Mouse (Mus musculus) G1E (cell line): Measurements from ENCODE around the gene Irf2bp1. TPM values are rescaled to one million over a fixed set of nuclear protein-coding genes. Genes with fewer than 3 reads are reported as not detected.

Experiments
- ATAC-seq: 2 replicates; pipeline ENCODE4 v1.8.0; 2016; ENCODE audit warnings: mild to moderate bottlenecking; ENCODE audit not compliant: insufficient number of reproducible peaks, poor library complexity, low FRiP score, severe bottlenecking; ENCODE audit errors: extremely low read depth
- DNase-seq: peaks from one replicate; pipeline ENCODE4 v3.0.0; 2012; ENCODE audit warnings: low spot score
- H3K27me3 ChIP-seq: 2 replicates; pipeline ENCODE4 v1.6.1; 2012; ENCODE audit warnings: mild to moderate bottlenecking, low read length, inconsistent platforms; ENCODE audit not compliant: insufficient read depth
- H3K36me3 ChIP-seq: replicated peaks from 2 replicates; pipeline ENCODE3; 2012; ENCODE audit warnings: mild to moderate bottlenecking, inconsistent platforms
- H3K4me1 ChIP-seq: 2 replicates; pipeline ENCODE4 v1.6.1; 2012; ENCODE audit warnings: low read depth, low read length, inconsistent platforms, mixed read lengths; ENCODE audit not compliant: insufficient read depth
- H3K4me3 ChIP-seq: 2 replicates; pipeline ENCODE4 v1.5.1; 2012; ENCODE audit warnings: low read depth, mild to moderate bottlenecking, inconsistent platforms, low read length, moderate library complexity, mixed read lengths
- H3K9me3 ChIP-seq: replicated peaks from 2 replicates; pipeline ENCODE4 v1.6.1; 2012; ENCODE audit warnings: inconsistent platforms
- CTCF ChIP-seq: IDR thresholded peaks from 2 replicates; pipeline ENCODE4 v1.5.1; 2012; ENCODE audit warnings: low read depth, low read length, inconsistent platforms, mixed read lengths
- GATA1 ChIP-seq: IDR thresholded peaks from 2 replicates; pipeline ENCODE4 v1.6.1; 2012; ENCODE audit warnings: borderline replicate concordance, low read length, inconsistent platforms, mixed read lengths
- GATA2 ChIP-seq: IDR thresholded peaks from 2 replicates; pipeline ENCODE4 v1.6.1; 2012; ENCODE audit warnings: low read depth, low read length, inconsistent platforms, borderline replicate concordance
- POLR2AphosphoS5 ChIP-seq: IDR thresholded peaks from 2 replicates; pipeline ENCODE4 v1.6.1; 2012; ENCODE audit warnings: low read depth, low read length, inconsistent platforms; ENCODE audit not compliant: insufficient replicate concordance
- TAL1 ChIP-seq: conservative IDR thresholded peaks from 2 replicates; pipeline ENCODE4 v1.6.1; 2012; ENCODE audit warnings: low read depth, low read length, inconsistent platforms, mixed read lengths
- polyA plus RNA-seq: library from polyadenylated mRNA; stranded (reverse); fragments of >175 nt; gene quantifications from 2 replicates; pipeline ENCODE4 v1.2.3, GENCODE M21; 2012
- total RNA-seq, 2 experiments: library from RNA; stranded (forward) in 1 of 2; stranded (reverse) in 1 of 2; fragments of 200-1000 nt in 1 of 2; fragments of >200 nt in 1 of 2; fragmentation: Nextera tagmentation in 1 of 2; gene quantifications; 2 replicates each; pipeline ENCODE4 v1.2.3; 2014 to 2017

Gene Irf2bp1
- total and polyA plus RNA-seq, 3 experiments: 13.4 to 105 (median 34.9) TPM

GRCm38 (mm10) chr7:19052345-19053135, 48.7 kb downstream of the Irf2bp1 start:
- ATAC-seq (no peak), DNase-seq (no peak)
- TF ChIP-seq TAL1: no peak
- no peak for TF ChIP-seq CTCF
- TF ChIP-seq POLR2AphosphoS5: no peak
- TF ChIP-seq GATA1: no peak
- TF ChIP-seq GATA2: no peak
- Histone ChIP-seq H3K4me3 (no peak overlapping the region), H3K9me3 (no peaks in the 10 kb centered on the region), H3K4me1 (no peaks in the 10 kb centered on the region), H3K36me3 (peaks cover 100% of the 10 kb centered on the region), H3K27me3 (no peaks in the 10 kb centered on the region)

GRCm38 (mm10) chr7:19053136-19053532, 49.3 kb downstream of the Irf2bp1 start:
- Histone ChIP-seq H3K27me3 (no peaks in the 10 kb centered on the region), H3K9me3 (no peaks in the 10 kb centered on the region), H3K4me3 (no peak overlapping the region), H3K4me1 (no peaks in the 10 kb centered on the region), H3K36me3 (peaks cover 100% of the 10 kb centered on the region)
- TF ChIP-seq GATA1: no peak
- ATAC-seq: no peak
- DNase-seq: no peak

- no peak within 1 kb of the TSS for H3K4me3 ChIP-seq
- no peaks in the 10 kb centered on the region for H3K9me3 ChIP-seq
- H3K4me1 ChIP-seq: no peaks in the 10 kb centered on the region
- DNase-seq (peak; percentile 23), ATAC-seq (no peak)
- TF ChIP-seq GATA1 (no peak), CTCF (0 out of 2 replicates have a peak, but pooled peaks have one; percentile 17), TAL1 (no peak)
- H3K27me3 ChIP-seq: no peaks in the 10 kb centered on the region
- H3K36me3 ChIP-seq: peaks cover 95% of the 10 kb centered on the region
Observed at GRCm38 (mm10) chr7:19054047-19054776, 50.4 kb downstream of the Irf2bp1 start, which contains the start of gene Rsph6a. Gene Rsph6a (plus strand): TSS chr7:19054690.

GRCm38 (mm10) chr7:19054777-19055076, 50.9 kb downstream of the Irf2bp1 start:
- no peaks in the 10 kb centered on the region for H3K9me3 ChIP-seq
- DNase-seq: no peak
- H3K27me3 ChIP-seq: no peaks in the 10 kb centered on the region
- TF ChIP-seq POLR2AphosphoS5: no peak
- TF ChIP-seq GATA2: no peak
- TF ChIP-seq CTCF: no peak
- no peak for TF ChIP-seq TAL1
- no peak for TF ChIP-seq GATA1
- H3K4me3 ChIP-seq: no peak overlapping the region
- H3K36me3 ChIP-seq: peaks cover 90% of the 10 kb centered on the region
- ATAC-seq: no peak
- H3K4me1 ChIP-seq: no peaks in the 10 kb centered on the region

- Histone ChIP-seq H3K27me3 (no peaks in the 10 kb centered on the region), H3K36me3 (peaks cover 86% of the 10 kb centered on the region), H3K9me3 (no peaks in the 10 kb centered on the region), H3K4me3 (no peak overlapping the region), H3K4me1 (no peaks in the 10 kb centered on the region)
- ATAC-seq (no peak), DNase-seq (no peak)
- no peak for TF ChIP-seq GATA2
- TF ChIP-seq GATA1: no peak
- no peak for TF ChIP-seq POLR2AphosphoS5
- TF ChIP-seq CTCF: no peak
- no peak for TF ChIP-seq TAL1
Observed at GRCm38 (mm10) chr7:19055108-19055507, 51.3 kb downstream of the Irf2bp1 start.

Other genes with a start within 250 kb of the Irf2bp1 start
Only the 20 nearest of the 22 such genes appear.
- not detected in 2 replicates for gene Psg19, start 205.5 kb upstream of the Irf2bp1 start, total RNA-seq (2014; fragmentation: Nextera tagmentation)
- 0.11 TPM in 1 of 2 replicates, not detected in the other for gene Psg19, start 205.5 kb upstream of the Irf2bp1 start, total RNA-seq (2017)
- gene Psg19, start 205.5 kb upstream of the Irf2bp1 start, polyA plus RNA-seq: not detected in 2 replicates
- gene Psg17, start 182.4 kb upstream of the Irf2bp1 start, total RNA-seq (2014; fragmentation: Nextera tagmentation): not detected in 2 replicates
- 0.11 TPM in 1 of 2 replicates, not detected in the other for gene Psg17, start 182.4 kb upstream of the Irf2bp1 start, total RNA-seq (2017)
- not detected in 2 replicates for gene Psg17, start 182.4 kb upstream of the Irf2bp1 start, polyA plus RNA-seq
- gene Mill2, start 164.1 kb upstream of the Irf2bp1 start, total RNA-seq (2014; fragmentation: Nextera tagmentation): not detected in 2 replicates
- gene Mill2, start 164.1 kb upstream of the Irf2bp1 start, total RNA-seq (2017): 0.06 and 0.11 TPM in 2 replicates
- gene Mill2, start 164.1 kb upstream of the Irf2bp1 start, polyA plus RNA-seq: not detected in 2 replicates
- gene Pglyrp1, start 132.7 kb upstream of the Irf2bp1 start, total RNA-seq (2014; fragmentation: Nextera tagmentation): not detected in 2 replicates
- gene Pglyrp1, start 132.7 kb upstream of the Irf2bp1 start, total RNA-seq (2017): not detected in 2 replicates
- not detected in 2 replicates for gene Pglyrp1, start 132.7 kb upstream of the Irf2bp1 start, polyA plus RNA-seq
- 2.1 and 9.6 TPM in 2 replicates for gene Ccdc61, start 93.6 kb upstream of the Irf2bp1 start, total RNA-seq (2014; fragmentation: Nextera tagmentation)
- gene Ccdc61, start 93.6 kb upstream of the Irf2bp1 start, total RNA-seq (2017): 5.1 and 9.4 TPM in 2 replicates
- 47.9 and 61.1 TPM in 2 replicates for gene Ccdc61, start 93.6 kb upstream of the Irf2bp1 start, polyA plus RNA-seq
- gene Nova2, start 78.2 kb upstream of the Irf2bp1 start, total RNA-seq (2014; fragmentation: Nextera tagmentation): not detected in 2 replicates
- under 0.01 and 0.05 TPM in 2 replicates for gene Nova2, start 78.2 kb upstream of the Irf2bp1 start, total RNA-seq (2017)
- gene Nova2, start 78.2 kb upstream of the Irf2bp1 start, polyA plus RNA-seq: not detected in 2 replicates
- not detected in 2 replicates for gene Nanos2, start 16.6 kb upstream of the Irf2bp1 start, total RNA-seq (2014; fragmentation: Nextera tagmentation)
- gene Nanos2, start 16.6 kb upstream of the Irf2bp1 start, total RNA-seq (2017): 0.12 and 0.16 TPM in 2 replicates
- not detected in 2 replicates for gene Nanos2, start 16.6 kb upstream of the Irf2bp1 start, polyA plus RNA-seq
- 2.4 and 3.9 TPM in 2 replicates for gene Mypop, start 12.8 kb upstream of the Irf2bp1 start, total RNA-seq (2014; fragmentation: Nextera tagmentation)
- gene Mypop, start 12.8 kb upstream of the Irf2bp1 start, total RNA-seq (2017): 2.0 and 4.1 TPM in 2 replicates
- 15.8 and 20.5 TPM in 2 replicates for gene Mypop, start 12.8 kb upstream of the Irf2bp1 start, polyA plus RNA-seq
- not detected in 2 replicates for gene Foxa3, start 19.5 kb downstream of the Irf2bp1 start, total RNA-seq (2014; fragmentation: Nextera tagmentation)
- not detected in 2 replicates for gene Foxa3, start 19.5 kb downstream of the Irf2bp1 start, total RNA-seq (2017)
- 0.03 TPM in 1 of 2 replicates, not detected in the other for gene Foxa3, start 19.5 kb downstream of the Irf2bp1 start, polyA plus RNA-seq
- 119 and 149 TPM in 2 replicates for gene Sympk, start 20.3 kb downstream of the Irf2bp1 start, total RNA-seq (2014; fragmentation: Nextera tagmentation)
- gene Sympk, start 20.3 kb downstream of the Irf2bp1 start, total RNA-seq (2017): 47.6 and 48.1 TPM in 2 replicates
- 257 and 260 TPM in 2 replicates for gene Sympk, start 20.3 kb downstream of the Irf2bp1 start, polyA plus RNA-seq
- not detected in 2 replicates for gene Rsph6a, start 50.6 kb downstream of the Irf2bp1 start, total RNA-seq (2014; fragmentation: Nextera tagmentation)
- 0.33 and 0.76 TPM in 2 replicates for gene Rsph6a, start 50.6 kb downstream of the Irf2bp1 start, total RNA-seq (2017)
- gene Rsph6a, start 50.6 kb downstream of the Irf2bp1 start, polyA plus RNA-seq: 0.16 and 0.23 TPM in 2 replicates
- gene Dmwd, start 72.2 kb downstream of the Irf2bp1 start, total RNA-seq (2014; fragmentation: Nextera tagmentation): 36.2 and 50.6 TPM in 2 replicates
- gene Dmwd, start 72.2 kb downstream of the Irf2bp1 start, total RNA-seq (2017): 22.4 and 23.6 TPM in 2 replicates
- gene Dmwd, start 72.2 kb downstream of the Irf2bp1 start, polyA plus RNA-seq: 141 and 150 TPM in 2 replicates
- gene Dmpk, start 79.8 kb downstream of the Irf2bp1 start, total RNA-seq (2014; fragmentation: Nextera tagmentation): 17.1 and 27.5 TPM in 2 replicates
- gene Dmpk, start 79.8 kb downstream of the Irf2bp1 start, total RNA-seq (2017): 7.3 and 8.0 TPM in 2 replicates
- gene Dmpk, start 79.8 kb downstream of the Irf2bp1 start, polyA plus RNA-seq: 78.7 and 82.1 TPM in 2 replicates
- gene Six5, start 90.5 kb downstream of the Irf2bp1 start, total RNA-seq (2014; fragmentation: Nextera tagmentation): 1.8 and 3.8 TPM in 2 replicates
- gene Six5, start 90.5 kb downstream of the Irf2bp1 start, total RNA-seq (2017): 2.6 and 3.6 TPM in 2 replicates
- gene Six5, start 90.5 kb downstream of the Irf2bp1 start, polyA plus RNA-seq: 9.2 and 9.9 TPM in 2 replicates
- gene Gm4969, start 114.3 kb downstream of the Irf2bp1 start, total RNA-seq (2014; fragmentation: Nextera tagmentation): 0.39 TPM in 1 of 2 replicates, not detected in the other
- 0.05 TPM in 1 of 2 replicates, not detected in the other for gene Gm4969, start 114.3 kb downstream of the Irf2bp1 start, total RNA-seq (2017)
- gene Gm4969, start 114.3 kb downstream of the Irf2bp1 start, polyA plus RNA-seq: 0.01 TPM in 1 of 2 replicates, not detected in the other
- 3.3 and 6.7 TPM in 2 replicates for gene Fbxo46, start 115.8 kb downstream of the Irf2bp1 start, total RNA-seq (2014; fragmentation: Nextera tagmentation)
- gene Fbxo46, start 115.8 kb downstream of the Irf2bp1 start, total RNA-seq (2017): 6.2 and 7.2 TPM in 2 replicates
- gene Fbxo46, start 115.8 kb downstream of the Irf2bp1 start, polyA plus RNA-seq: 27.3 and 27.8 TPM in 2 replicates
- 5.1 and 5.9 TPM in 2 replicates for gene Qpctl, start 145.2 kb downstream of the Irf2bp1 start, total RNA-seq (2014; fragmentation: Nextera tagmentation)
- 2.6 and 3.0 TPM in 2 replicates for gene Qpctl, start 145.2 kb downstream of the Irf2bp1 start, total RNA-seq (2017)
- gene Qpctl, start 145.2 kb downstream of the Irf2bp1 start, polyA plus RNA-seq: 6.2 and 6.7 TPM in 2 replicates
- 19.5 and 25.5 TPM in 2 replicates for gene Snrpd2, start 145.7 kb downstream of the Irf2bp1 start, total RNA-seq (2014; fragmentation: Nextera tagmentation)
- gene Snrpd2, start 145.7 kb downstream of the Irf2bp1 start, total RNA-seq (2017): 75.1 and 92.3 TPM in 2 replicates
- 73.1 and 75.0 TPM in 2 replicates for gene Snrpd2, start 145.7 kb downstream of the Irf2bp1 start, polyA plus RNA-seq
- 7.0 and 10.7 TPM in 2 replicates for gene Gipr, start 162.1 kb downstream of the Irf2bp1 start, total RNA-seq (2014; fragmentation: Nextera tagmentation)
- 6.5 and 6.8 TPM in 2 replicates for gene Gipr, start 162.1 kb downstream of the Irf2bp1 start, total RNA-seq (2017)
- gene Gipr, start 162.1 kb downstream of the Irf2bp1 start, polyA plus RNA-seq: 7.1 and 7.7 TPM in 2 replicates
- 13.6 and 19.0 TPM in 2 replicates for gene Eml2, start 172.4 kb downstream of the Irf2bp1 start, total RNA-seq (2014; fragmentation: Nextera tagmentation)
- 14.3 and 15.1 TPM in 2 replicates for gene Eml2, start 172.4 kb downstream of the Irf2bp1 start, total RNA-seq (2017)
- gene Eml2, start 172.4 kb downstream of the Irf2bp1 start, polyA plus RNA-seq: 25.4 and 27.2 TPM in 2 replicates